ENCODE assay signal across 8 mouse cellular contexts in the genomic region with DNA sequence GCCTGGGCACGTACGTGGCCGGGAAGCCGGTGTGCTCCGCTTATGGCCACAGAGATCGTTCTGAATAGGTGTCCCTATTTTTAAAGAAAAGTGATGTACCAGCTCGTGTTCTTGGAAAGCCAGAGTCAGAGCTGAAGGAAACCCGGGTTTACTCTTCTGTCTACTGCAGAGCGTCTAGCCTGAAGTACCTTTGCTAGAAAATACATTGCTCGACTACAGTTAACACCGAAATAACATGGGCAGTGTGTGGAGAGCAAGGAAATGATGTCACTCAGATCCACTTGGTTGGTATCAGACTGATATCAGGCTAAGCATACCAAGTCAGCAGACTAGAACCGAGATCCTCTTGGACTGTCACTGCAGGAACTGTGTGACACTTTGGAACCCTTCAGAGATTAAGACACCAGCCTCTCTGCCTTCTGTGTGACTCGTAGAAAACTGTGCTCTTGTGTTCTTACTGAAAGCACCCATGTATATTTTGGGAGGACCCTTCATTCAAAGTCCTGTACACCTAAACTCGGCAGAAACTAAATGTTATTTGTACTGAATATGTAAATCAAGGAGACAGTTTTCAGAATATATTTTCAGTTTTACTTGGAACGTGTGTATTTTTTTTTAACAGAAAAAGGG. TPM values are rescaled to one million over a fixed set of nuclear protein-coding genes. Genes with fewer than 3 reads are reported as not detected.
DNase-seq lines count a peak whose midpoint lies in the region; ATAC-seq and TF ChIP-seq lines count a peak whose summit lies in the region.

No protein-coding gene starts in this region.

- TF ChIP-seq CTCF in spleen, adult 2 months (IDR thresholded peaks at IDR 0.05; ENCODE audit: extremely low read depth, insufficient read depth, insufficient read length, insufficient replicate concordance), result no peak
- TF ChIP-seq CTCF in heart, postnatal 0 days (IDR thresholded peaks at IDR 0.05; ENCODE audit: low read depth), result no peak

- peak in 1 of 2 experiments; percentile 17 for DNase-seq in spleen, adult 2 months (ENCODE audit: low read depth in 1 of 2, low spot score in 2 of 2)
- no peak for DNase-seq in spleen, adult 12 weeks (ENCODE audit: low spot score)
- peak; percentile 63 for DNase-seq in c-Kit-positive CD71-positive TER-119-negative erythroid progenitor cells, embryonic 14.5 days (ENCODE audit: low read depth)
- peak; percentile 13 for DNase-seq in heart, postnatal 0 days (ENCODE audit: low spot score)
- DNase-seq in urinary bladder, postnatal 10 days (ENCODE audit: low spot score), result no peak
- DNase-seq in left cerebral cortex, postnatal 10 days (ENCODE audit: extremely low spot score in 1 of 2, low spot score in 2 of 2), result no peak

- peak overlapping the region; percentile 67 for H3K4me2 ChIP-seq in heart, postnatal 0 days (ENCODE audit: low read depth, low read length)
- H3K4me2 ChIP-seq in liver, embryonic 16.5 days (ENCODE audit: low read depth, low read length), result peak overlapping the region; percentile 72
- H3K4me2 ChIP-seq in stomach, embryonic 14.5 days (replicated peaks; ENCODE audit: low read depth, low read length), result peak overlapping the region; percentile 74

- H3K4me1 ChIP-seq in spleen, adult 2 months (ENCODE audit: control insufficient read depth, insufficient read depth, insufficient read length), result no peaks in the 10 kb centered on the region; the same call in none of the 2 replicates
- H3K4me1 ChIP-seq in heart, postnatal 0 days (ENCODE audit: control insufficient read depth, insufficient read depth), result peaks cover 3% of the 10 kb centered on the region; the same call in 1 of the 2 replicates
- peaks cover 9% of the 10 kb centered on the region for H3K4me1 ChIP-seq in liver, embryonic 16.5 days (ENCODE audit: control insufficient read depth, low read depth, low read length)
- H3K4me1 ChIP-seq in stomach, embryonic 14.5 days (ENCODE audit: control insufficient read depth, insufficient read depth, low read length), result peaks cover 10% of the 10 kb centered on the region; the same call in 1 of the 2 replicates

- WGBS in spleen, adult 2 months, result 2% methylated on average over 15 of the region's 15 CpGs
- WGBS in heart, postnatal 0 days, result 3% methylated on average over 15 of the region's 15 CpGs
- 1% methylated on average over 15 of the region's 15 CpGs for WGBS in liver, embryonic 16.5 days (ENCODE audit: insufficient replicate concordance)
- WGBS in stomach, embryonic 14.5 days, result 3% methylated on average over 15 of the region's 15 CpGs

- H3K36me3 ChIP-seq in spleen, adult 2 months (ENCODE audit: control insufficient read depth, insufficient read depth, low read length), result peaks cover 7% of the 10 kb centered on the region; the same call in 1 of the 2 replicates
- peaks cover 30% of the 10 kb centered on the region for H3K36me3 ChIP-seq in heart, postnatal 0 days (replicated peaks; ENCODE audit: control insufficient read depth, insufficient read depth, low read length)
- H3K36me3 ChIP-seq in liver, embryonic 16.5 days (ENCODE audit: control insufficient read depth, insufficient read depth), result peaks cover 2% of the 10 kb centered on the region
- H3K36me3 ChIP-seq in stomach, embryonic 14.5 days (ENCODE audit: control insufficient read depth, insufficient read depth, low read length), result peaks cover 19% of the 10 kb centered on the region

- no peak; the same call in 1 of the 2 replicates for TF ChIP-seq EP300 in heart, postnatal 0 days (IDR thresholded peaks at IDR 0.05; ENCODE audit: low read depth)

- no peak for TF ChIP-seq POLR2A in spleen, adult 2 months (IDR thresholded peaks at IDR 0.05; ENCODE audit: low read depth, low read length)

- peak overlapping the region; percentile 79 for H3K9ac ChIP-seq in heart, postnatal 0 days (replicated peaks; ENCODE audit: low read depth, low read length)
- peak overlapping the region; percentile 89 for H3K9ac ChIP-seq in liver, embryonic 16.5 days (ENCODE audit: low read depth, low read length)
- peak overlapping the region; percentile 88 for H3K9ac ChIP-seq in stomach, embryonic 14.5 days (replicated peaks; ENCODE audit: low read depth, low read length)

- ATAC-seq in heart, postnatal 0 days (ENCODE audit: insufficient read depth, low read depth), result 0 out of 2 replicates have a peak, but pooled peaks have one; percentile 17
- ATAC-seq in liver, embryonic 16.5 days (ENCODE audit: low read depth), result peak; percentile 64
- peak; percentile 15; the same call in 1 of the 2 replicates for ATAC-seq in stomach, embryonic 14.5 days (ENCODE audit: insufficient number of reproducible peaks, insufficient read depth, low FRiP score, low read depth)

- H3K9me3 ChIP-seq in heart, postnatal 0 days (replicated peaks; ENCODE audit: control insufficient read depth, low read length), result peaks cover 4% of the 10 kb centered on the region
- H3K9me3 ChIP-seq in liver, embryonic 16.5 days (replicated peaks; ENCODE audit: control insufficient read depth, low read length), result no peaks in the 10 kb centered on the region; the same call in 1 of the 2 replicates
- no peaks in the 10 kb centered on the region for H3K9me3 ChIP-seq in stomach, embryonic 14.5 days (ENCODE audit: control insufficient read depth, low read depth, low read length)

- peak overlapping the region; percentile 96 for H3K27ac ChIP-seq in spleen, adult 2 months (ENCODE audit: insufficient read depth, low read length)
- peak overlapping the region; percentile 94 for H3K27ac ChIP-seq in heart, postnatal 0 days (ENCODE audit: low read depth)
- peak overlapping the region; percentile 89 for H3K27ac ChIP-seq in liver, embryonic 16.5 days (ENCODE audit: low read length)
- H3K27ac ChIP-seq in stomach, embryonic 14.5 days (ENCODE audit: low read length), result peak overlapping the region; percentile 91

- no peaks in the 10 kb centered on the region for H3K27me3 ChIP-seq in spleen, adult 2 months (ENCODE audit: control insufficient read depth, insufficient read depth, low read length)
- peaks cover 27% of the 10 kb centered on the region for H3K27me3 ChIP-seq in heart, postnatal 0 days (ENCODE audit: control insufficient read depth, insufficient read depth, low read length)
- peaks cover 13% of the 10 kb centered on the region for H3K27me3 ChIP-seq in liver, embryonic 16.5 days (ENCODE audit: control insufficient read depth, insufficient read depth, low read depth, low read length)
- H3K27me3 ChIP-seq in stomach, embryonic 14.5 days (ENCODE audit: control insufficient read depth, insufficient read depth, low read length), result 0 out of 2 replicates have a peak, but pooled peaks cover 4% of the 10 kb centered on the region

- H3K4me3 ChIP-seq in spleen, adult 2 months (ENCODE audit: extremely low read depth, insufficient read depth, insufficient read length), result peak overlapping the region; percentile 92
- H3K4me3 ChIP-seq in heart, postnatal 0 days (ENCODE audit: low read depth, low read length), result peak overlapping the region; percentile 80
- H3K4me3 ChIP-seq in liver, embryonic 16.5 days (ENCODE audit: low read depth, low read length), result peak overlapping the region; percentile 92
- peak overlapping the region; percentile 88 for H3K4me3 ChIP-seq in stomach, embryonic 14.5 days (ENCODE audit: low read depth, low read length)

- intact Hi-C loops in left cerebral cortex, postnatal 10 days (cut with DNase I), result no loop called here

RNA-seq across cellular contexts. Expression of gene Zranb2, which starts 0.9 kb away (rescaled TPM):
- polyA plus RNA-seq in spleen, adult 2 months (2012; rRNA removed), result 2.4 TPM in 2 replicates
- 20.9 and 30.8 TPM in 2 replicates for total RNA-seq in heart, postnatal 0 days (2014; rRNA removed; ENCODE audit: low replicate concordance)
- 47.5 and 50.2 TPM in 2 replicates for polyA plus RNA-seq in heart, postnatal 0 days (2015; fragmentation: Nextera tagmentation; extraction: Ambion mirVana)
- 36.6 and 39.7 TPM in 2 replicates for polyA plus RNA-seq in liver, embryonic 16.5 days (2015; fragmentation: Nextera tagmentation; extraction: Ambion mirVana)
- 113 TPM in 2 replicates for polyA plus RNA-seq in stomach, embryonic 14.5 days (2014; fragmentation: Nextera tagmentation; extraction: Ambion mirVana)
- 100 to 1,000 TPM; 148 to 150 TPM for total RNA-seq in left cerebral cortex, postnatal 10 days (2021)

RNA-seq across cellular contexts. Expression of gene Ptger3, which starts 31.8 kb away (rescaled TPM):
- 2.8 and 5.2 TPM in 2 replicates for polyA plus RNA-seq in spleen, adult 2 months (2012; rRNA removed)
- total RNA-seq in heart, postnatal 0 days (2014; rRNA removed; ENCODE audit: low replicate concordance), result 3.3 and 5.0 TPM in 2 replicates
- polyA plus RNA-seq in heart, postnatal 0 days (2015; fragmentation: Nextera tagmentation; extraction: Ambion mirVana), result 0.52 and 0.93 TPM in 2 replicates
- polyA plus RNA-seq in liver, embryonic 16.5 days (2015; fragmentation: Nextera tagmentation; extraction: Ambion mirVana), result 2.7 and 3.1 TPM in 2 replicates
- polyA plus RNA-seq in stomach, embryonic 14.5 days (2014; fragmentation: Nextera tagmentation; extraction: Ambion mirVana), result 10.0 and 13.9 TPM in 2 replicates
- total RNA-seq in left cerebral cortex, postnatal 10 days (2021), result 10 to 100 TPM; 13.2 to 16.8 TPM

Comparison
In these comparisons a context has a peak if more than half of its experiments do, and no peak if none do; other contexts are left out.
1. DNase-seq: peak in c-Kit-positive CD71-positive TER-119-negative erythroid progenitor cells, embryonic 14.5 days (single experiment) and heart, postnatal 0 days (single experiment); none in spleen, adult 12 weeks (single experiment), urinary bladder, postnatal 10 days (single experiment) and left cerebral cortex, postnatal 10 days (0 of 2).
2. RNA of gene Zranb2, which starts 0.9 kb away (polyA plus RNA-seq): 113 TPM in stomach, embryonic 14.5 days, 47.5 to 50.2 TPM in heart, postnatal 0 days and 36.6 to 39.7 TPM in liver, embryonic 16.5 days; 2.4 TPM in spleen, adult 2 months; every median in the first group is over 10 times any median in the second.
3. Peak in every context shown above with its lines, with median percentiles within 50 percentile points of each other: H3K27ac ChIP-seq, H3K4me3 ChIP-seq, ATAC-seq, H3K4me2 ChIP-seq and H3K9ac ChIP-seq.